Mouse (Mus musculus) hindbrain, postnatal 0 days (tissue): ENCODE measurements at regions not wholly inside any gene's neighbourhood (a gene's known extent, or its start where the extent isn't known, plus 50 kb on each side); places are given as distances from the start of the nearest gene placed in this dataset.
A peak's percentile ranks its signal among the peaks of the same experiment; 100 is the strongest.
"Not testable (repeated sequence)": the region's sequence is repeated elsewhere in the genome, so short reads cannot be mapped to it uniquely, and the experiment has no call there.

ENCODE experiments used
- ATAC-seq: fragments of 200-750 bp; cut with Nextera tagmentation; 2 replicates; pipeline ENCODE4 v1.8.0; 2017; ENCODE audit warnings: mild to moderate bottlenecking, moderate TSS enrichment, moderate library complexity
- DNase-seq: peaks from one replicate; pipeline ENCODE4 v3.0.0-alpha.2; 2015; ENCODE audit warnings: low spot score
- H3K27ac ChIP-seq: fragments of 300-500 bp; sonication (generic); 2 replicates; pipeline ENCODE4 v1.5.1; 2014; ENCODE audit warnings: mild to moderate bottlenecking
- H3K27me3 ChIP-seq: fragments of 300-500 bp; sonication (generic); 2 replicates; pipeline ENCODE4 v1.6.1; 2014; ENCODE audit warnings: low read length, mixed read lengths; ENCODE audit not compliant: insufficient read depth
- H3K36me3 ChIP-seq: fragments of 300-500 bp; sonication (generic); 2 replicates; pipeline ENCODE4 v1.6.1; 2014; ENCODE audit warnings: low read length, mixed read lengths; ENCODE audit not compliant: insufficient read depth
- H3K4me1 ChIP-seq: fragments of 300-500 bp; sonication (generic); 2 replicates; pipeline ENCODE4 v1.6.1; 2014; ENCODE audit warnings: antibody characterized with exemption, low read length, mixed read lengths; ENCODE audit not compliant: insufficient read depth
- H3K4me2 ChIP-seq: fragments of 300-500 bp; sonication (generic); 2 replicates; pipeline ENCODE4 v1.6.1; 2014; ENCODE audit warnings: low read depth, mild to moderate bottlenecking, low read length, moderate library complexity, mixed read lengths
- H3K4me3 ChIP-seq: fragments of 300-500 bp; sonication (generic); 2 replicates; pipeline ENCODE4 v1.5.1; 2014; ENCODE audit warnings: low read length
- H3K9ac ChIP-seq: fragments of 300-500 bp; sonication (generic); replicated peaks from 2 replicates; pipeline ENCODE4 v1.6.1; 2014; ENCODE audit warnings: mild to moderate bottlenecking, low read length, moderate library complexity, mixed read lengths
- H3K9me3 ChIP-seq: fragments of 300-500 bp; sonication (generic); 2 replicates; pipeline ENCODE4 v1.6.1; 2016; ENCODE audit warnings: low read length, mixed read lengths
- CTCF ChIP-seq: IDR thresholded peaks from 2 replicates; pipeline ENCODE4 v1.5.1; 2016; ENCODE audit warnings: antibody characterized with exemption, control low read depth, low read depth
- WGBS: fragments of 180-500 bp; shearing (Covaris S2); extraction: QIAGEN DNeasy Blood & Tissue Kit; methylation state at CpG from one replicate; pipeline ENCODE4 v1.1.7; 2014; 5-methylcytosine and 5-hydroxymethylcytosine counted together

- H3K36me3 ChIP-seq: no peaks in the 10 kb centered on the region
- WGBS: 59% methylated on average over 3 of the region's 3 CpGs
- no peak for ATAC-seq
- DNase-seq: no peak
- TF ChIP-seq CTCF: no peak
- H3K4me2 ChIP-seq: no peak overlapping the region
- no peaks in the 10 kb centered on the region for H3K4me1 ChIP-seq
- H3K27me3 ChIP-seq: no peaks in the 10 kb centered on the region
- H3K9ac ChIP-seq: no peak overlapping the region
- H3K4me3 ChIP-seq: no peak overlapping the region
- H3K27ac ChIP-seq: no peak overlapping the region
- H3K9me3 ChIP-seq: no peaks in the 10 kb centered on the region
These were observed 333.1 kb upstream of the B3galt2 start for GRCm38 (mm10) chr1:143307379-143307778.

GRCm38 (mm10) chr1:143318381-143318780 lies 322.1 kb upstream of the B3galt2 start:
- no peak overlapping the region for H3K9ac ChIP-seq
- H3K4me2 ChIP-seq: no peak overlapping the region
- no peaks in the 10 kb centered on the region for H3K4me1 ChIP-seq
- ATAC-seq (no peak), DNase-seq (no peak)
- H3K36me3 ChIP-seq: no peaks in the 10 kb centered on the region
- no peak overlapping the region for H3K4me3 ChIP-seq
- H3K27ac ChIP-seq: no peak overlapping the region
- WGBS: 91% methylated on average over 12 of the region's 12 CpGs
- no peaks in the 10 kb centered on the region for H3K9me3 ChIP-seq
- no peaks in the 10 kb centered on the region for H3K27me3 ChIP-seq
- TF ChIP-seq CTCF: no peak

- H3K9me3 ChIP-seq: no peaks in the 10 kb centered on the region
- no peak overlapping the region for H3K4me2 ChIP-seq
- H3K27me3 ChIP-seq: no peaks in the 10 kb centered on the region
- DNase-seq (no peak), ATAC-seq (no peak)
- no peak overlapping the region for H3K9ac ChIP-seq
- no peaks in the 10 kb centered on the region for H3K36me3 ChIP-seq
- WGBS: 93% methylated on average over 7 of the region's 7 CpGs
- TF ChIP-seq CTCF: no peak
- no peak overlapping the region for H3K4me3 ChIP-seq
- H3K4me1 ChIP-seq: no peaks in the 10 kb centered on the region
- no peak overlapping the region for H3K27ac ChIP-seq
These were observed 320.9 kb upstream of the B3galt2 start for GRCm38 (mm10) chr1:143319568-143319967.

- Histone ChIP-seq H3K4me3 (no peak overlapping the region), H3K9ac (no peak overlapping the region), H3K9me3 (no peaks in the 10 kb centered on the region), H3K4me1 (no peaks in the 10 kb centered on the region), H3K4me2 (no peak overlapping the region), H3K36me3 (no peaks in the 10 kb centered on the region), H3K27me3 (no peaks in the 10 kb centered on the region), H3K27ac (no peak overlapping the region)
- DNase-seq (no peak), ATAC-seq (no peak)
- WGBS: 83% methylated on average over 1 of the region's 1 CpGs
- no peak for TF ChIP-seq CTCF
These were observed 289.1 kb upstream of the B3galt2 start for GRCm38 (mm10) chr1:143351388-143351787.

- H3K36me3 ChIP-seq, H3K9ac ChIP-seq, H3K27me3 ChIP-seq, H3K4me1 ChIP-seq, DNase-seq, H3K4me3 ChIP-seq, H3K4me2 ChIP-seq, H3K27ac ChIP-seq, ATAC-seq, H3K9me3 ChIP-seq: not testable (repeated sequence)
These were observed 280.2 kb upstream of the B3galt2 start for GRCm38 (mm10) chr1:143360256-143360655.

GRCm38 (mm10) chr1:143391851-143392250 lies 248.6 kb upstream of the B3galt2 start:
- 61% methylated on average over 4 of the region's 4 CpGs for WGBS
- no peak overlapping the region for H3K9ac ChIP-seq
- no peak overlapping the region for H3K4me3 ChIP-seq
- H3K4me1 ChIP-seq: no peaks in the 10 kb centered on the region
- DNase-seq (peak; percentile 36), ATAC-seq (no peak)
- H3K9me3 ChIP-seq: no peaks in the 10 kb centered on the region
- no peaks in the 10 kb centered on the region for H3K36me3 ChIP-seq
- H3K27me3 ChIP-seq: no peaks in the 10 kb centered on the region
- no peak overlapping the region for H3K27ac ChIP-seq
- no peak for TF ChIP-seq CTCF
- no peak overlapping the region for H3K4me2 ChIP-seq
